Mouse (Mus musculus) layer of hippocampus, postnatal 14 days (tissue): ENCODE measurements at regions not wholly inside any gene's neighbourhood (a gene's known extent, or its start where the extent isn't known, plus 50 kb on each side); places are given as distances from the start of the nearest gene placed in this dataset.

Source experiments
- DNase-seq, 2 experiments: peaks; one replicate each; pipeline ENCODE4 v3.0.0; 2021 to 2022; ENCODE audit warnings: low spot score in 2 of 2, mixed read lengths in 1 of 2

DNA sequence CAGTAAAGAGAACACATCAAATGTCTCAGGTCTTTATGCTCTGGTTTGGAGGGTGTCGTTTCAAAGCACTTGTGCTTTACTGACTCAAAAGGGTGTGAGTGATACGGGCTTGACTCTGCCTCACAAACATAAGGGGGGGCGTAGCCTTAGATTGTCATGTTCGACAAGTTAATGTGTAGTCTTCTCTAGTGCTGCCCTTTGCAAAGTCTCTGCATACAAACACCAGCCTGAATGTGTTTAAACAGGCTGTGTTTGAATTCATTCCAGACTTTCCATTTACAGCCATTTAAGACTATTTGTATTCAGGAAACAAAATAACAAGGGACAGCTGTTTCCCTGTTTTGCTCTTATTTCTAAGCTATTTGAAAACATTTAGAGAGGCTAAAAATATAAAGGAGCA, 200.4 kb upstream of the Robo2 start:
- DNase-seq, result no peak

DNA sequence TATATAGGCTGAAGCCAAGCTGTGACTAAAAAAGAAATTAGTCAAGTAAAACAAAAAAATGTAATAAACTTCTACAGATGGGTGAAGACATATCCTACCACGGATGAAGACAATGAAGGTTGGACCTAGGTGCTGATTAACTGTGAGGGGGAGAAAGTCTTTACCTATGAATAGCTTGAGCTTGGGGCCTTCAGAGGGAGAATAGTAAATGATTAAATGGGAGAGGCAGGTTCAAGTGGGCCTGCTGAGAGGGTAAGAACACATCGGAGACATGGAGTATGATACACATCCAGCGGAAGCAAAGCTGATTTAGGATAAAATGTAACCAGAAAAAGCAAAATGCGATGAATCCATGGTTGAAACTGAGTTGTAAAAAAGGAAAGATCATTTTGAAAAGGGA, 197.9 kb upstream of the Robo2 start:
- no peak for DNase-seq

DNA sequence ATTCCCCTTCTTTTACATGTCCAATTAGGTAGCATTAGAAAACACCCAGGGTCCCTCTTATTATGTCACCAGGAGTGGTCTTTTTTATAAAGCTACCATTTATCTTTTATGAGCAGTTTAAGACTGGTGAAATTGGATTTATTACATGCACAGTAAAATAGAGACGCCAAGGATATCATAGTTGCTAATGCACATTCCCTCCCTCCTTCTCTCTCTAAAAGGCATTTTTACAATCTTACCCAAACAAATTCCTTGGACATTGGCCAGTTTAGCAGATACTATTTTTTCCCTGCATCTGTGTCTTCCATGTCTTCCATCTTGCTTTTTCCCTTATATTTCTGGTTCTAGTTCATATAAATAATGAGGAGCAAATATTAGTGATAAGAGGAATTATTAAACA, 186.7 kb upstream of the Robo2 start:
- no peak for DNase-seq

DNA sequence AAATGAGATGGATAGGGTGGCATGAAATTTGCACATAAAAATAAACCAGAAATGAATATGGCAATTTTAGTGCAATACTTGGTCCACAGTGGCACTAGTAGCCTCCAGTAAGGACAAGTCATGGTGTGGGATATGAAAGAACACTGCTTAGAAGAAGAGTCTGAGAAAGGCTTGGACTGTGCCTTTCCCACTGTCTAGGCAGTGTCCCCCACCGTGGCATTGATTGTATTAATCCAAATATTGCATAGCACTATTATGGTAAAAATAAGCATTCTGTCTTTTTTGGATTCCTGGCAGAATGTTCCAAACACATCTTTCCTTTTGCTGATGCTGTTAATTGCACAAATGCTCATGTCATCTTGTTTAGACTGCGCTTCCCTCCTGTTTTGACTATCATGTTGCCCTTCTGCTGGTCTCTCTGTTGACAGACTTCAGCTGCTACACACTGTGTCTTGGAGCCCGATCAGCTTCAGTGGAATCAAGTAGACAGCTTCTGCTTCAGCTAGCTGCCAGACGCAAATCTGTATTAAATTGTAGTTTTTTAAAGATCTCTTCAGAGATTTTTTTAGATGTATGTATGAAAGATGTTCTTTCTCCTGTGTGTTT, 186.2 kb upstream of the Robo2 start:
- DNase-seq, result peak; percentile 43 to 88

DNA sequence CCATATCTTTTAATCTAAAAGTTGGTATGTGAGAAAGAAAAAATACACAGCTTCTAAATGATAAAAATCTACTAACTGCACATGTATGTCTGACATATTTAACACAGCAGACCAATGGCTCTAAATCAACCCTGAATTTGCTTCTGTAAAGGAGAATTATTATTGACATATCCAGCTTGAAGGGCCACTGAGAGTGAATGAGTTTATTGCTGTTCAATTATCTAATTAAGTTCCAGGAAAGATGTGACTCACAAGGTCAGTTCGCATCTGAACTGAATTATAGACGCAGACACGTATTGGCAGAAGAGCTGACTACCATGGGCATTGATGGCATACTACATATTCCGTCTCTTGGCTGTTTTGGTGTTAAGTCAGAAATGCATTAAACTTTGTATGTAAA, 180.3 kb upstream of the Robo2 start:
- DNase-seq, result no peak

DNA sequence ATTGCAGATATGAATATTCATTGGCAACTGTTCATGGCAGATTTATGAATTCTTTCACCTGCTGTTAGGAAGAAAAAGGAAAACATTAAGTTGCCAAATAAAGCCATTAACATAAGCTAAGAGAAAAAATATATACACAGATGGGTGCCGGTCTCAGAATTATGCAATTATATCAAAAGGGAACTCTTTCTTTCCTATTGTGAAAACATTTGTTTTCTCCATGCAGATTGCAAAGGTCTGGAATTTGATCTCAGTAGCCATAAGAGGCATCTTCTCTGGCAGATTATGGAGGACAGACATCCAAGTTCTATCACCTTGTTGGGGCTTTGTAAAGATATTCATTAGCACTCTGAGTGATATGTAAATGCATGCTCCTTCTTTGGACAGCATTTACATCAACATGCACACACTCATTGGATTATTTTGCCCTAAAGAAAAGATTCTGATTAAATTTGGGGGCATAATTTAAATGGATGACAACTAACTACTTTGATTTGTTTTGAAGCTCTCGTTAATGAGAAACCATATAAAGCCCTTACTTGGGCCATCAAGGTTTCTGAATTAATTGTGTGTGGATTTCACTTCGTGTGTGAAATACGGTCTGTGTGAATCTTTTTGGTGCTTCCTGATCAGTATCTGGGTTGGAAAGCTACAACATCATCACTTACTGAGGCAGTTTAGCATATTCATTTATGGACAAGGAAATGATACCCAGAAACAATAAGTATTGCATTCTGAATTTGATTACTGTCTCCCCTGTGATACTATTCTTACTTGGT, 171.2 kb upstream of the Robo2 start:
- DNase-seq, result peak in 1 of 2 experiments; percentile 60

- no peak for DNase-seq
Observed at GRCm38 (mm10) chr16:74548374-74548773, 136.7 kb upstream of the Robo2 start.

DNA sequence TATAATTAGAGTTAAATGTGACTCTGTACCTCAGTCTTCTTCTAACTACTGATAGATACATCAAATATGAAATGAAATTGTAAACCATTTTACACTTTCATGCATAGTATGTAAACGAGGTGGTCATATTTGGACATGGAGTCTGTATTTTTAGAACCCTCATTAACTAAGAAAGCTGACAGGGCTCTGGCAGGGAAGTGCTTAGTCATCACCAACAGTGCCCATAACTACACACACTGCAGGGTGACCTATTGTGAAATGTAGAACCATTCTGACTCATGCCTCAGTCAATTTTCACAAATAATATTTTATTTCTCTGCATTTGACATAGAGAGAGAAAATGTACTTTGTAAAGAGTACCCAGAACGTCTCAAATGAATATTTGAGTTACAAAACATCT, 118.9 kb upstream of the Robo2 start:
- DNase-seq, result no peak

DNA sequence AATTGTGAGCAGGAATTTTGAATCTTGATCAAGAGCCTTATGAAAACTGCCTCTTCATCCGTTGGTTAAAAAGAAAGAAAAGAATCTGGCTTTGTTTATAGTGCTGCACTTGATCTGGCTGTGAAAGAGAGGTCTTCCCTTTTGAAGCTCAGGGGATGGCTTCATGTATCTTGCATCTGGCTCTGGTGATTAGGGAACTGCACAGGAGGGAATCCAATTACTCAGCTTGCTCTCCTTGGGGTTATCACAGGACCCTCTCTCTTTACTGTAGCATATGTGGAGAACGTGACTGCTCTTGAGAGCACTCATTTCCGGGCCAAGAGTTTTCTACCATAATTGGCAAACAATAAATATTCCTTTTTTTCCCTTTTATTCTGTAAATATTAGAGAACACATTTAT, 116.6 kb upstream of the Robo2 start:
- no peak for DNase-seq

DNA sequence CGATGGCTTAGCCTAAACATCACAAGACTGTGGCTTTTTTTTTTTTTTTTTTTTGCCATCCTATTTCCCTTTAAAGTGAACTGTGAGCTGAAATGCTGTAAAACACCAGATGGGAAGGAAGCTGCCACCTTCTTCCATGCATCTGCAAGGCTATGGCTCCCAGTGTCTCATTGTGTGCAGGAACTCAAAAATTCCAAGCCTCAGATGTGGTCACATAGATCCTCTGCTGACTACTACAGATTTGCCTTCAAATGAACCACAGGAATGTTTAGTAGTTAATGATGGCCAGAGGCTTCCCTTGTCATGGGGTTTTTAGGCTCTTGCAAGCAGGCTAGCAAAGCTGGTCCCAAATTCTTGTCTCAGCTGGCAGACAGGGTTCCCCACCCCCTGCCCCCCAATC, 114.9 kb upstream of the Robo2 start:
- DNase-seq, result no peak

- no peak for DNase-seq
Observed at GRCm38 (mm10) chr16:74520501-74520900, 108.9 kb upstream of the Robo2 start.

- DNase-seq, result no peak
Observed at GRCm38 (mm10) chr16:74517888-74518287, 106.3 kb upstream of the Robo2 start.

GRCm38 (mm10) chr16:74517374-74517773, 105.7 kb upstream of the Robo2 start:
- DNase-seq, result no peak

- no peak for DNase-seq
Observed at GRCm38 (mm10) chr16:74514481-74514880, 102.9 kb upstream of the Robo2 start.

GRCm38 (mm10) chr16:74510383-74510782, 98.8 kb upstream of the Robo2 start:
- no peak for DNase-seq

- no peak for DNase-seq
Observed at GRCm38 (mm10) chr16:74509489-74509888, 97.9 kb upstream of the Robo2 start.

DNA sequence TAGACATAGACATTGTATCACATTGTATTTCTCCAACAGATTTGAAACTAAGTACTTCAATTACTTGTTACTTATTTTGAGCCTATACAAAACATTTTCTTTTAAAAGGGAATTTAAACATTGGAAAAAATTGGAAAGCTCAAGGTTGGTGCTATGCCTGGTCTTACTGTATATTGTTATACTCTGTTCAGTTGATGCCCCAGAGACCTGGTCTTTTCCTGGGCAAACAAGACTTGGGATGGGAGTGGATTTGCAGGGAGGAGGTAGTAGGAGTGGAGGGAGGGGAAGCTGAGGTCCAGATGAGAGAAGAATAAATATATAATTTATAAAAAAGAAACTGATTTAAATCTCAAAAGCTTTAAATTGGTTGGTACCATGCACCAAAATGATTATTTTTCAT, 95.1 kb upstream of the Robo2 start:
- no peak for DNase-seq

GRCm38 (mm10) chr16:74506173-74506709, 94.6 kb upstream of the Robo2 start:
- no peak for DNase-seq

DNA sequence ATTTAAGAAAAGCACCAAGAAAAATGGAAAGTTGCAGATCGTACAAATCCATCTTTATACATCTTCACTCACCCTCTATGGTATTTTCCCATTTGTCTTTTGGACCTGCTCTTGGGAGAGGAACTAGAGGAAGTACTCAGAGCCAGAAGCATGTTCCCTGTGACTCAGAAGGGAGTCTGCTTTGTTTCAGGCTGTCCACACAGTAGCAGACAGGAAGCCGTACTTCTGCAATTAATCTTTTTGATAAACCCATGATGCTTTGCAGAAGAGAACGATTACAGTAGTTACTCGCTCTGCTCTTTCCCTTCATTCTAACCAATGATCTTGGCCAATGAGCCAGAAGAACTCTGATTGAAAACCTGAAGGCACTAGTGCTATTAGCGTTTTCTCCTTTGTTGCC, 92.8 kb upstream of the Robo2 start:
- DNase-seq, result no peak

- DNase-seq, result no peak
Observed at GRCm38 (mm10) chr16:74500687-74501086, 89.1 kb upstream of the Robo2 start.

DNA sequence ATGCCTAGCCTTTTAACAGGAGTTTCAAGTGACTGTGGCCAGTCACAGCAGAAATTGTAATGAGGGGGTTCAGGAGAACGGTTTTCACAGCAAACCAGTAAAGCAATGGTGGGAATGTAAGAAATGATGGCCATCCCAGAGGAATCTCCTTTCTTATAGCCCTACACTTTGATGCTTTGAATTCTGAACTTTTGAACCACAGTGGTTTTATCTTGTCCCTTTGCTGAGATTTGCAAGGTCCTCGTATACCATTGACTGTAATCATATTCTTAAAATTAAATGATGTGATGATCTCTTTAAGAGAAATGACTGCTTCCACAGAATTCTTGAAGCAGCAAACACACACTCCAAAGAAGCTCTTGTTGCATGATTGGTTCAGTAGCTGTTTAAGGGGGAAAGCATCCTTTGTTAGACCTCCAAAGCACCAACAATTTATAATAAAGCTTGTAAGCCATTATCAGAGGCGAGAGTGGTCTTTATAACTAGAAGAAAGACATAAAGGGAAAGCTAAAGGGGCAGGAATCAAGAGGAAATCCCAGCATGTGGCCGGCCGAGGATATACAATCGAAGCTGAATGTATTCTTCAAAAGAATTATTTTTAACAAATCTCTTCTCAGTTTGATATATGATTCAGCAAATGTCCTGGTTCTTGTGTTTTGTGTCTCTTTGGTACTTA, 56.3 kb upstream of the Robo2 start:
- DNase-seq, result no peak

- DNase-seq, result peak; percentile 3 to 11
Observed at GRCm38 (mm10) chr16:74467159-74467558, 55.5 kb upstream of the Robo2 start.
